Mouse (Mus musculus) intestine, embryonic 16.5 days (tissue): ENCODE measurements around the gene Larp6. TPM values are rescaled to one million over a fixed set of nuclear protein-coding genes. Genes with fewer than 3 reads are reported as not detected.
A peak's percentile ranks its signal among the peaks of the same experiment; 100 is the strongest.

Source experiments
- ATAC-seq: fragments of 200-750 bp; cut with Nextera tagmentation; 2 replicates; pipeline ENCODE4 v1.8.0; 2017; ENCODE audit warnings: moderate TSS enrichment, moderate library complexity
- H3K27ac ChIP-seq: fragments of 300-500 bp; sonication (generic); 2 replicates; pipeline ENCODE4 v1.5.1; 2014; ENCODE audit warnings: mild to moderate bottlenecking, low read length
- H3K27me3 ChIP-seq: fragments of 300-500 bp; sonication (generic); replicated peaks from 2 replicates; pipeline ENCODE4 v1.6.1; 2014; ENCODE audit warnings: low read length, control low read depth, mixed read lengths; ENCODE audit not compliant: control insufficient read depth, insufficient read depth
- H3K36me3 ChIP-seq: fragments of 300-500 bp; sonication (generic); 2 replicates; pipeline ENCODE4 v1.6.1; 2014; ENCODE audit warnings: low read length, control low read depth; ENCODE audit not compliant: control insufficient read depth, insufficient read depth
- H3K4me1 ChIP-seq: fragments of 300-500 bp; sonication (generic); 2 replicates; pipeline ENCODE4 v1.6.1; 2014; ENCODE audit warnings: low read length, control low read depth, mixed read lengths; ENCODE audit not compliant: control insufficient read depth, insufficient read depth
- H3K4me2 ChIP-seq: fragments of 300-500 bp; sonication (generic); 2 replicates; pipeline ENCODE4 v1.6.1; 2014; ENCODE audit warnings: low read depth, low read length, control low read depth
- H3K4me3 ChIP-seq: fragments of 300-500 bp; sonication (generic); 2 replicates; pipeline ENCODE4 v1.5.1; 2014; ENCODE audit warnings: mild to moderate bottlenecking, low read length
- H3K9ac ChIP-seq: fragments of 300-500 bp; sonication (generic); 2 replicates; pipeline ENCODE4 v1.6.1; 2014; ENCODE audit warnings: low read depth, low read length
- H3K9me3 ChIP-seq: fragments of 300-500 bp; sonication (generic); 2 replicates; pipeline ENCODE4 v1.6.1; 2016; ENCODE audit warnings: low read length, control low read depth; ENCODE audit not compliant: control insufficient read depth
- WGBS: fragments of 180-500 bp; shearing (Covaris S2); extraction: QIAGEN DNeasy Blood & Tissue Kit; methylation state at CpG from one replicate; pipeline ENCODE4 v1.1.7; 2014; 5-methylcytosine and 5-hydroxymethylcytosine counted together
- polyA plus RNA-seq: library from polyadenylated mRNA; unstranded; fragments of >200 nt; fragmentation: Nextera tagmentation; extraction: Ambion mirVana; gene quantifications from 2 replicates; pipeline ENCODE4 v1.2.1, GENCODE M21; 2015

The Larp6 gene
- polyA plus RNA-seq, 1 experiment from 2014 or later = 1.6 TPM

GRCm38 (mm10) chr9:60682753-60683152 lies 30.0 kb upstream of the Larp6 start:
- WGBS = 94% methylated on average over 4 of the region's 4 CpGs

GRCm38 (mm10) chr9:60687415-60687814 lies 25.4 kb upstream of the Larp6 start:
- WGBS = under 1% methylated on average over 7 of the region's 7 CpGs
- Histone ChIP-seq H3K9ac (peak overlapping the region; percentile 61), H3K27ac (peak overlapping the region; percentile 79), H3K9me3 (no peaks in the 10 kb centered on the region), H3K4me3 (peak overlapping the region; percentile 63), H3K4me1 (peaks cover 7% of the 10 kb centered on the region; the same call in 1 of the 2 replicates), H3K4me2 (peak overlapping the region; percentile 76), H3K27me3 (no peaks in the 10 kb centered on the region), H3K36me3 (no peaks in the 10 kb centered on the region; the same call in 1 of the 2 replicates)
- ATAC-seq = peak; percentile 55

More at GRCm38 (mm10) chr9:60682753-60683152, 30.0 kb upstream of the Larp6 start:
- no peak overlapping the region for H3K27ac ChIP-seq
- no peaks in the 10 kb centered on the region for H3K9me3 ChIP-seq
- H3K4me3 ChIP-seq = no peak overlapping the region
- no peaks in the 10 kb centered on the region for H3K27me3 ChIP-seq
- peaks cover 4% of the 10 kb centered on the region; the same call in 1 of the 2 replicates for H3K4me1 ChIP-seq
- H3K36me3 ChIP-seq = peaks cover 4% of the 10 kb centered on the region; the same call in 1 of the 2 replicates
- no peak for ATAC-seq
- H3K9ac ChIP-seq = no peak overlapping the region
- H3K4me2 ChIP-seq = no peak overlapping the region

- Histone ChIP-seq H3K4me1 (peaks cover 7% of the 10 kb centered on the region; the same call in 1 of the 2 replicates), H3K36me3 (no peaks in the 10 kb centered on the region; the same call in 1 of the 2 replicates), H3K27me3 (no peaks in the 10 kb centered on the region), H3K9ac (peak within 1 kb of the TSS; percentile 61), H3K4me3 (peak within 1 kb of the TSS; percentile 63), H3K9me3 (no peaks in the 10 kb centered on the region), H3K4me2 (peak within 1 kb of the TSS; percentile 76), H3K27ac (peak within 1 kb of the TSS; percentile 79)
- under 1% methylated on average over 21 of the region's 21 CpGs for WGBS
- peak; percentile 95 for ATAC-seq
Observed at GRCm38 (mm10) chr9:60687891-60688324, 24.9 kb upstream of the Larp6 start, which contains the start of gene Lrrc49. Lrrc49 (minus strand) TSS chr9:60688158.

GRCm38 (mm10) chr9:60692624-60693023 lies 20.2 kb upstream of the Larp6 start:
- no peaks in the 10 kb centered on the region for H3K36me3 ChIP-seq
- H3K9ac ChIP-seq = no peak overlapping the region
- H3K27ac ChIP-seq = no peak overlapping the region
- no peak overlapping the region for H3K4me3 ChIP-seq
- no peaks in the 10 kb centered on the region for H3K9me3 ChIP-seq
- no peak overlapping the region for H3K4me2 ChIP-seq
- 0 out of 2 replicates have a peak, but pooled peaks cover 2% of the 10 kb centered on the region for H3K4me1 ChIP-seq
- no peak for ATAC-seq
- WGBS = 36% methylated on average over 4 of the region's 4 CpGs
- H3K27me3 ChIP-seq = no peaks in the 10 kb centered on the region

GRCm38 (mm10) chr9:60693986-60694385 lies 18.8 kb upstream of the Larp6 start:
- Histone ChIP-seq H3K4me1 (no peaks in the 10 kb centered on the region), H3K36me3 (no peaks in the 10 kb centered on the region), H3K9ac (no peak overlapping the region), H3K9me3 (no peaks in the 10 kb centered on the region), H3K4me3 (no peak overlapping the region), H3K27ac (no peak overlapping the region), H3K27me3 (no peaks in the 10 kb centered on the region), H3K4me2 (no peak overlapping the region)
- ATAC-seq = no peak
- WGBS = 55% methylated on average over 2 of the region's 2 CpGs

GRCm38 (mm10) chr9:60696271-60696985 lies 16.4 kb upstream of the Larp6 start:
- ATAC-seq = no peak
- Histone ChIP-seq H3K9ac (no peak overlapping the region), H3K4me2 (no peak overlapping the region), H3K36me3 (no peaks in the 10 kb centered on the region), H3K4me3 (no peak overlapping the region), H3K27ac (no peak overlapping the region), H3K27me3 (no peaks in the 10 kb centered on the region), H3K4me1 (no peaks in the 10 kb centered on the region), H3K9me3 (no peaks in the 10 kb centered on the region)
- WGBS = 64% methylated on average over 6 of the region's 6 CpGs

GRCm38 (mm10) chr9:60699581-60700231 lies 13.1 kb upstream of the Larp6 start:
- Histone ChIP-seq H3K4me3 (no peak overlapping the region), H3K36me3 (no peaks in the 10 kb centered on the region), H3K9ac (no peak overlapping the region), H3K4me1 (no peaks in the 10 kb centered on the region), H3K27ac (no peak overlapping the region), H3K4me2 (no peak overlapping the region), H3K9me3 (no peaks in the 10 kb centered on the region), H3K27me3 (no peaks in the 10 kb centered on the region)
- ATAC-seq = no peak
- 63% methylated on average over 18 of the region's 18 CpGs for WGBS

- H3K9me3 ChIP-seq = no peaks in the 10 kb centered on the region
- no peak for ATAC-seq
- no peak overlapping the region for H3K27ac ChIP-seq
- WGBS = 86% methylated on average over 2 of the region's 2 CpGs
- H3K4me3 ChIP-seq = no peak overlapping the region
- H3K36me3 ChIP-seq = no peaks in the 10 kb centered on the region
- no peak overlapping the region for H3K4me2 ChIP-seq
- no peaks in the 10 kb centered on the region for H3K27me3 ChIP-seq
- H3K4me1 ChIP-seq = no peaks in the 10 kb centered on the region
- no peak overlapping the region for H3K9ac ChIP-seq
Observed at GRCm38 (mm10) chr9:60707594-60707993, 5.2 kb upstream of the Larp6 start.

GRCm38 (mm10) chr9:60708606-60709005 lies 4.2 kb upstream of the Larp6 start:
- WGBS = 88% methylated on average over 5 of the region's 5 CpGs
- ATAC-seq = no peak
- Histone ChIP-seq H3K9me3 (no peaks in the 10 kb centered on the region), H3K4me1 (0 out of 2 replicates have a peak, but pooled peaks cover 4% of the 10 kb centered on the region), H3K9ac (no peak overlapping the region), H3K27me3 (no peaks in the 10 kb centered on the region; the same call in 1 of the 2 replicates), H3K4me3 (no peak overlapping the region), H3K27ac (no peak overlapping the region), H3K4me2 (no peak overlapping the region), H3K36me3 (no peaks in the 10 kb centered on the region)
